ENCODE assay signal across 9 mouse cellular contexts in genomic region chr3:88410645-88411031, GRCm38 (mm10). TPM values are rescaled to one million over a fixed set of nuclear protein-coding genes. Genes with fewer than 3 reads are reported as not detected.
A peak's percentile ranks its signal among the peaks of the same experiment; 100 is the strongest.
DNase-seq lines count a peak whose midpoint lies in the region; ATAC-seq lines count a peak whose summit lies in the region.
"Had no signal": no experiment of that assay in that cellular context is flagged by ENCODE, and none has a peak within 500 bp of the region (broad histone marks: within the 10 kb centered on the region; RNA-seq: fewer than 3 reads in every experiment).

No protein-coding gene starts in this region.

- no peaks in the 10 kb centered on the region for H3K9me3 ChIP-seq in heart, embryonic 10.5 days
- no peaks in the 10 kb centered on the region for H3K9me3 ChIP-seq in hindbrain, embryonic 10.5 days
- H3K9me3 ChIP-seq in liver, embryonic 15.5 days (replicated peaks) = no peaks in the 10 kb centered on the region

- WGBS in heart, embryonic 10.5 days = 21% methylated on average over 7 of the region's 7 CpGs
- WGBS in hindbrain, embryonic 10.5 days = 32% methylated on average over 7 of the region's 7 CpGs
- WGBS in liver, embryonic 15.5 days (ENCODE audit: insufficient replicate concordance) = 22% methylated on average over 7 of the region's 7 CpGs

- peak; percentile 76 for DNase-seq in heart, embryonic 10.5 days (ENCODE audit: low spot score)
- DNase-seq in heart, postnatal 25 days (ENCODE audit: low spot score) = no peak
- peak; percentile 71 for DNase-seq in ZHBTc4 (ENCODE audit: low read depth, low spot score)
- DNase-seq in hindbrain, embryonic 10.5 days (ENCODE audit: low spot score) = no peak
- DNase-seq in retina, embryonic 14.5 days (ENCODE audit: low spot score) = no peak
- DNase-seq in gastrocnemius, postnatal 10 days = no peak

- no peak for ATAC-seq in liver, embryonic 15.5 days (ENCODE audit: insufficient read depth)
- no peak for ATAC-seq in activated CD4-positive, CD25-positive, alpha-beta regulatory T cell, adult 4 months

- peak overlapping the region; percentile 84 for H3K4me2 ChIP-seq in liver, embryonic 15.5 days

- peak overlapping the region; percentile 97 for H3K27ac ChIP-seq in heart, embryonic 10.5 days
- H3K27ac ChIP-seq in hindbrain, embryonic 10.5 days = peak overlapping the region; percentile 98
- peak overlapping the region; percentile 90 for H3K27ac ChIP-seq in liver, embryonic 15.5 days (replicated peaks)

- H3K27me3 ChIP-seq in heart, embryonic 10.5 days (ENCODE audit: insufficient read depth, poor library complexity, severe bottlenecking) = no peaks in the 10 kb centered on the region
- no peaks in the 10 kb centered on the region for H3K27me3 ChIP-seq in hindbrain, embryonic 10.5 days (ENCODE audit: insufficient read depth, poor library complexity, severe bottlenecking)
- H3K27me3 ChIP-seq in liver, embryonic 15.5 days = no peaks in the 10 kb centered on the region
- H3K27me3 ChIP-seq: Patski had no signal

- peaks cover 43% of the 10 kb centered on the region for H3K36me3 ChIP-seq in heart, embryonic 10.5 days
- H3K36me3 ChIP-seq in hindbrain, embryonic 10.5 days = peaks cover 42% of the 10 kb centered on the region
- H3K36me3 ChIP-seq in liver, embryonic 15.5 days (replicated peaks) = peaks cover 36% of the 10 kb centered on the region

- peaks cover 45% of the 10 kb centered on the region for H3K4me1 ChIP-seq in heart, embryonic 10.5 days
- peaks cover 38% of the 10 kb centered on the region for H3K4me1 ChIP-seq in hindbrain, embryonic 10.5 days (replicated peaks)
- peaks cover 88% of the 10 kb centered on the region for H3K4me1 ChIP-seq in liver, embryonic 15.5 days (replicated peaks)

- H3K4me3 ChIP-seq in heart, embryonic 10.5 days = peak overlapping the region; percentile 71
- H3K4me3 ChIP-seq in hindbrain, embryonic 10.5 days = peak overlapping the region; percentile 89
- H3K4me3 ChIP-seq in liver, embryonic 15.5 days (replicated peaks) = peak overlapping the region; percentile 74

- H3K9ac ChIP-seq in liver, embryonic 15.5 days = peak overlapping the region; percentile 68

- intact Hi-C loops in heart, postnatal 25 days (cut with DNase I) = loop anchor here (2.0 kb wide), 1 partner anchor 14 kb away; the partner anchor contains the start of gene Slc25a44

RNA-seq across cellular contexts. Expression of gene Pmf1, which starts 0.5 kb away (rescaled TPM):
- 131 and 149 TPM in 2 replicates for polyA plus RNA-seq in heart, embryonic 10.5 days (2016; fragmentation: Nextera tagmentation; extraction: Ambion mirVana)
- 10 to 100 TPM; 19.1 to 20.5 TPM for total RNA-seq in heart, postnatal 25 days (2021)
- polyA plus RNA-seq in hindbrain, embryonic 10.5 days (2016; fragmentation: Nextera tagmentation; extraction: Ambion mirVana) = 157 and 167 TPM in 2 replicates
- 77.7 and 83.2 TPM in 2 replicates for polyA plus RNA-seq in liver, embryonic 15.5 days (2015; fragmentation: Nextera tagmentation; extraction: Ambion mirVana)
- polyA plus RNA-seq in activated CD4-positive, CD25-positive, alpha-beta regulatory T cell, adult 4 months (2017; shearing (Covaris generic)) = 10 to 100 TPM; 62.7 to 63.7 TPM
- total RNA-seq in gastrocnemius, postnatal 10 days (2021) = 10 to 100 TPM; 44.0 to 46.8 TPM

RNA-seq across cellular contexts. Expression of gene Slc25a44, which starts 14.3 kb away (rescaled TPM):
- 16.8 and 17.5 TPM in 2 replicates for polyA plus RNA-seq in heart, embryonic 10.5 days (2016; fragmentation: Nextera tagmentation; extraction: Ambion mirVana)
- total RNA-seq in heart, postnatal 25 days (2021) = 10 to 100 TPM; 11.2 to 13.2 TPM
- 19.2 and 20.3 TPM in 2 replicates for polyA plus RNA-seq in hindbrain, embryonic 10.5 days (2016; fragmentation: Nextera tagmentation; extraction: Ambion mirVana)
- polyA plus RNA-seq in liver, embryonic 15.5 days (2015; fragmentation: Nextera tagmentation; extraction: Ambion mirVana) = 10.6 and 12.7 TPM in 2 replicates
- 10 to 100 TPM; 12.8 to 16.7 TPM for polyA plus RNA-seq in activated CD4-positive, CD25-positive, alpha-beta regulatory T cell, adult 4 months (2017; shearing (Covaris generic))
- 10 to 100 TPM; 11.9 to 12.3 TPM for total RNA-seq in gastrocnemius, postnatal 10 days (2021)

RNA-seq across cellular contexts. Expression of gene Bglap, which starts 26.4 kb away (rescaled TPM):
- polyA plus RNA-seq in heart, embryonic 10.5 days (2016; fragmentation: Nextera tagmentation; extraction: Ambion mirVana) = not detected in 2 replicates
- total RNA-seq in heart, postnatal 25 days (2021) = not detected
- not detected in 2 replicates for polyA plus RNA-seq in hindbrain, embryonic 10.5 days (2016; fragmentation: Nextera tagmentation; extraction: Ambion mirVana)
- not detected in 2 replicates for polyA plus RNA-seq in liver, embryonic 15.5 days (2015; fragmentation: Nextera tagmentation; extraction: Ambion mirVana)
- not detected for polyA plus RNA-seq in activated CD4-positive, CD25-positive, alpha-beta regulatory T cell, adult 4 months (2017; shearing (Covaris generic))
- 100 to 1,000 TPM in 1 of 2 experiments, not detected in 1; 175 TPM for total RNA-seq in gastrocnemius, postnatal 10 days (2021)

RNA-seq across cellular contexts. Expression of gene Bglap2, which starts 32.1 kb away (rescaled TPM):
- polyA plus RNA-seq in heart, embryonic 10.5 days (2016; fragmentation: Nextera tagmentation; extraction: Ambion mirVana) = not detected in 2 replicates
- not detected for total RNA-seq in heart, postnatal 25 days (2021)
- polyA plus RNA-seq in hindbrain, embryonic 10.5 days (2016; fragmentation: Nextera tagmentation; extraction: Ambion mirVana) = not detected in 2 replicates
- polyA plus RNA-seq in liver, embryonic 15.5 days (2015; fragmentation: Nextera tagmentation; extraction: Ambion mirVana) = 0.28 TPM in 1 of 2 replicates, not detected in the other
- polyA plus RNA-seq in activated CD4-positive, CD25-positive, alpha-beta regulatory T cell, adult 4 months (2017; shearing (Covaris generic)) = not detected
- total RNA-seq in gastrocnemius, postnatal 10 days (2021) = 10 to 100 TPM in 1 of 2 experiments, not detected in 1; 42.4 TPM
- polyA plus RNA-seq: Patski had no signal

RNA-seq across cellular contexts. Expression of gene Bglap3, which starts 38.1 kb away (rescaled TPM):
- polyA plus RNA-seq in heart, embryonic 10.5 days (2016; fragmentation: Nextera tagmentation; extraction: Ambion mirVana) = 0.44 TPM in 1 of 2 replicates, not detected in the other
- total RNA-seq in heart, postnatal 25 days (2021) = not detected
- 0.12 TPM in 1 of 2 replicates, not detected in the other for polyA plus RNA-seq in hindbrain, embryonic 10.5 days (2016; fragmentation: Nextera tagmentation; extraction: Ambion mirVana)
- polyA plus RNA-seq in liver, embryonic 15.5 days (2015; fragmentation: Nextera tagmentation; extraction: Ambion mirVana) = 0.28 and 0.71 TPM in 2 replicates
- polyA plus RNA-seq in activated CD4-positive, CD25-positive, alpha-beta regulatory T cell, adult 4 months (2017; shearing (Covaris generic)) = not detected
- 10 to 100 TPM in 1 of 2 experiments, not detected in 1; 29.3 TPM for total RNA-seq in gastrocnemius, postnatal 10 days (2021)

Comparison
In these comparisons a context has a peak if more than half of its experiments do, and no peak if none do; other contexts are left out.
1. DNase-seq: peak in heart, embryonic 10.5 days (single experiment) and ZHBTc4 (single experiment); none in heart, postnatal 25 days (single experiment), hindbrain, embryonic 10.5 days (single experiment), retina, embryonic 14.5 days (single experiment) and gastrocnemius, postnatal 10 days (single experiment).
2. Peak in every context shown above with its lines, with median percentiles within 50 percentile points of each other: H3K27ac ChIP-seq and H3K4me3 ChIP-seq.